Mouse (Mus musculus) kidney, postnatal 14 days (tissue): Measurements from ENCODE around the gene Gfi1b.

Experiments
- DNase-seq: peaks from one replicate; pipeline ENCODE4 v3.0.0; 2022; ENCODE audit warnings: mixed read lengths

The Gfi1b gene

DNA sequence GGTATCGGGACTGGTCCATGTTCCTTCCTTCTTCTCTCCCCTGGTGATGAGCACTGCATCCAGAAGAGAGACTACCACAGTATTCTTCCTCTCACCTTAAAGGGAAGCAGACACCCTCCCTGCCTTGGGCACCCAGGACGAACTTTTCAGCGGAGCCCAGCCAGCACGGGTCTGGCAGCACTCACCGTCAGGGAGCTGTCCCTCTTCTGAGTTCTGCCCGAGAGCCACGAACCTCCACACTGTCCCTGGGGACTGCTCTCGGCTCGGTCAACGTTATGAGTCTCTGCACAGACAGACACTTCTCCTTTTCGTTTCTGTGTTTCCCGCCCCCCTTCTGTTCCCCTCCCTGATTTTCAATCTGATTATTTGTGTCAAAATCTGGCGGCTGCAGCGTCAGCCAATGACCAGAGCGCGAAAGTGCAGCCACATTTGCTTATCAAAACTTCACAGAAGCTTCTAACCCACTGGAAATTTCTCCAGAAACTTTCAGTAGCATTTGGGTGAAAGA, at the start of gene Gfi1b:
TSS of gene Gfi1b (minus strand) at position 319 of the 508 bp plus-strand sequence.
- DNase-seq = no peak

DNA sequence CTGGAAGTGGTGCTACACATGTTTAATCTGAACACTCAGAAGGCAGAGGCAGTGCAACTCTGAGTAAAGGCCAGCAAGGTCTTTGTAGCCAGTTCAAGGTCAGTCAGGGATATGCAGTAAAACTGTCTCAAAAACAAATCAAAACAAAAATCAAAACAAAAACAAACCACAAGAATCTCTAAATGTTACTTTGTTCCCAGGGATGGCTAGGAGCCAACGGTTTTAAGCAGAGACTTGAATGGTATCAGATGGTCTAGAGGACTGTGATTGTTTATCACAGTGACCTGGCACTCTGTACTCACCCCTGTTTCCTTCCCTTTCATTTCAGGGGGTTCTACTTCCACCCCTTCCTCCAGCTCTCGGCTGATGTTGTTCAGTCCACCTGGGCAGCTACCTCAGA, 49.7 kb upstream of the Gfi1b start:
- peak; percentile 69 for DNase-seq

DNA sequence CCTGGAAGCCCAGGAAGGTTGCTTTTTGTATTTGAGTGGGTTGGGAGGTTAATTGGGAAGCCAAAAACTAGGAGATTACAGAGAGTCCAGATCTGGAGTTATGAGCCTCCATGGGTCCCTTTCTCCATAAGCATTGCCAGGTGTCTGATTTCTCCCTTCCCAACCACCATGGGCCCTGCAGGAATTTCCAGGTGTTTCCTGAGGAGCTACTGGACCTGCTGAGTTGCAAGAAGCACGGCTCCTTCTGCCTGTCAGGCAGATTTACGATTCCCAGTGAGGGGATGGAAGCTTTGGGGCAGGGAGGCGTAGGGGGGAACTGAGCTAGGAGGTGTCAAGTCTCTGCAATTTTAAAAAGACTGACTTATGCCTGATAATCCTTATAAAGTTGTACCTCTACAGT, 44.0 kb upstream of the Gfi1b start:
- no peak for DNase-seq

DNA sequence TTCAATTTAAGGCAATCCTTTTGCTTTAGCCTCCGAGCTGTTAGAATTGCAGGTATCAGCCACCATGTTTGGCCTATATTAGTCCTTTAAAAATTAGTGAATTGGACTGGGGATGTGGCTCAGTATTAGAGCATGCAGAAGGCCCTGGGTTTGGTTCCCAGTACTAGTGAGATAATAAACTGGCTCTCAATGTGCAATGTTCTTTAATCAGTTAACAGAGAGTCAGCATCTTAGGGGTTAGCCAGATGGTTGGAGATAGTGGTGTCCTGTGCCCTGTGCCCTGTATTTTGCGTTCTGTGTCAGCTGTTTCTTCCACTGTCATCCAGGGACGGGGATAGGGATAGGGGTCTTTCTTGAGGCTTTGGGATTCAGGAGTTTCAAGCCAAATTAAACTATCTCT, 41.1 kb upstream of the Gfi1b start:
- no peak for DNase-seq

DNA sequence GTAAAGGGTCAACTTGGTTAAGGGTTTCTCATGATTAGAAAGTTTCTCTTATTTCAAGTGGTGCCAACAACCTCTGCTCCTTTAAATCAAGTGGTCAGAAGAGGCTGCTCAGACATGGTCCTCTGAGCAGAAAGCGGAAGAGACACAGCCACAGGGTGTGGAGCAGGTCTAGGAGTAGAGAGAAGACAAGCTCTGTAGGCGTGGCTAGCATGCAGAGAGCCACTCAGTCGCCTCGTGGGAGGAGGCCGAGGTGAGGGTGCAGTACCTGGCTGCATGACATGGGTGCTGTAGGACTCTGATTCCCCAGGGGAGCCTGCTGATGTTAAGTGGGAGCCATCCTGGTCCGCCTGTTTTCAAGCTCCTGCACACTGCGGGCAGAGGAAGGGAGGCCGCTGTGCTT, 34.4 kb upstream of the Gfi1b start:
- DNase-seq = no peak

DNA sequence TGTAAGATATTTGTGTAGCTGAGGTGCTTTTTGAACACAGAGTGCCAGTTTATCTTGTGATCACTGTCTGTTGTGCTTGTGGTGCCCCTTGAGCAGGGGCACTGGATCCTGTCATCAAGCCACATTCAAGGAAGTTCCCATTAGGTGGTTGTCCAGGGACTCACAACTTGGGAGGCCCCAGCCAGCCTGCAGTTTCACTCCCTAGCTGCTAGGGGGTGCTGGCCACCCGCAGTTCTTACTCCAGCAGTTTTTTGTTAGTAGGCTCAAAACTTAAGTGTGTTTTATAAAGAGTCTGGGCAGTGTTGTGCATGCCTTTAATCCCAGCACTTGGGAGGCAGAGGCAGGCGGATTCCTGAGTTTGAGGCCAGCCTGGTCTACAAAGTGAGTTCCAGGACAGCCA, 32.5 kb upstream of the Gfi1b start:
- peak; percentile 22 for DNase-seq

DNA sequence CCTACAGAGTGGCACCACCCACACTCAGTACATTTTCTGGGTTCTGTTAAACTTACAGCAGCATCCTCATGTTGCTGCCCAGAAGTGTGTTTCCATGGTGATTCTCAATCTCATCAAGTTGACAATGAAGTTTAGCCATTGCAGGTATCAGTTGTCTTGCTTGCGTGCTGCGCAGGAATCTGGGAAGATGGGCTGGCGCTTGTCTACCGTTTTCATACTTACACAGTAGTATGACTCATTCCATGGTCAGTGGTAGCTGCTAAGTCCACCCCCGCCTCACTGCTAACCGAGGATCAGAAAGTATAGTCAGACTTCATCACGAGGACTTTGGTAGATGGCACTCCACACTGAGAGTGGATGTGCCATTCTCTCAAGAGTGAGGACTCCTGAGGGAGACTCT, 31.6 kb upstream of the Gfi1b start:
- DNase-seq = no peak

DNA sequence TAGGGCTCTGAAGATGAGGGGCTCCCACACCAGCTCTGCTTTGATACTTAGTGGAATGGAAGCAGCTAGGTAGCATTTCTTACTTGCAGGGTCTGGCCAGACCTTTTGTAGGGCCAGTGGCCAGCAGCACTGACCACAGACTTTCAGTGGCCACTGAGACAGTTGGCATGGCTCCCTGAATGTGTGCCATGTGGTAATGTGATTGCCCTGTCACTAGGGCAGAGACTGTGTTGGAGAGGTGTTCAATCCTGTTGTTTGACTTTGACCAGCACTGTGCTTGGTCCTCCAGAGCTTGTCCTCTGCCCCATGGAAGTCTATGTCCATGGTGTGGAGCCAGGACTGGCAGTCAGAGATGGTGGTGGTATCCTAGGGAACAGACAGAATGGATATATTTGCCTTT, 28.7 kb upstream of the Gfi1b start:
- no peak for DNase-seq

DNA sequence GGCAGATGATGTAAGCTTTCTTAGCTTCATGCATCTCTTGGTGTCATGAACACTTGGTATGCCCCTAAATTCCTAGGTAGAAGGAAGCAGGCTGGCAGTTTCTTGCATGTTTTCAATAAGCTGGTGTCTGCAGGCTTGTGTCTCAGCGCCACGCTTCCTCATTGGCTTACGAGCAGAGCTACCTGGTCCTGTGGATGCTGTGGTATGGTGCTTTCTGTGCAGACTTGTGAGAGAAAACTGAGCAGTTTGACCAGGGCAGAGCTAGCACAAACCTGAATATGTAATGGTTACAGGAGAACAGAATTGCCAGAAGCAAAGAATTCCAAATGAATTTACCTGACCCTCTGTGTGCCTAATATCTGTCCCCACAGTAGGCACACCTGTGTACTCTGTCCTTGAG, 21.3 kb upstream of the Gfi1b start:
- peak; percentile 32 for DNase-seq

DNA sequence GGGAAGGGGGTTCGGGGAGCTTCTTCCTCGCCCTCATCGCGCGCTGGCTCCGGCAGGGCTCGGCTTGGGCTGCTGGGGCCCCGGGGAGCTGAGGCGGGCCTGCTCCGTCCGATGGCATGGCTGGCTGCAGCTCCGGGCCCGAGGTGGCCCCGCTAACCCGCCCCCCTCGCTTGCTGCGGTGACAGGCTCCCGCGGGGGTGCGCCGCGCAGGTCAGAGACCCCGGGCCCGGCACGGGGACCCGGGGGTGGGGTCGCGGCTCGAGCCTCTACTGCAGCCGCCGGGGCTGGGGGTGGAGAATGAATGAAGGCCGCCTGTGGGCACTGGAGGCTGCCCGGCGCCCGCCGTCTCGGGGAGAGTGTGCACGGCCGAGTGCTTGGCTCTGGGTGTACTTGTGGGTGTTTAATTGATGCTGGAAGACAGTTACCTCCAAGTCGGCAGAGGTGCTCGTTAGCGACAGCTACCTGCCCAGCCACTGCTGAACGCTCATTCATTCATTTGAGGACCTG, 19.7 kb upstream of the Gfi1b start:
- peak; percentile 44 for DNase-seq

DNA sequence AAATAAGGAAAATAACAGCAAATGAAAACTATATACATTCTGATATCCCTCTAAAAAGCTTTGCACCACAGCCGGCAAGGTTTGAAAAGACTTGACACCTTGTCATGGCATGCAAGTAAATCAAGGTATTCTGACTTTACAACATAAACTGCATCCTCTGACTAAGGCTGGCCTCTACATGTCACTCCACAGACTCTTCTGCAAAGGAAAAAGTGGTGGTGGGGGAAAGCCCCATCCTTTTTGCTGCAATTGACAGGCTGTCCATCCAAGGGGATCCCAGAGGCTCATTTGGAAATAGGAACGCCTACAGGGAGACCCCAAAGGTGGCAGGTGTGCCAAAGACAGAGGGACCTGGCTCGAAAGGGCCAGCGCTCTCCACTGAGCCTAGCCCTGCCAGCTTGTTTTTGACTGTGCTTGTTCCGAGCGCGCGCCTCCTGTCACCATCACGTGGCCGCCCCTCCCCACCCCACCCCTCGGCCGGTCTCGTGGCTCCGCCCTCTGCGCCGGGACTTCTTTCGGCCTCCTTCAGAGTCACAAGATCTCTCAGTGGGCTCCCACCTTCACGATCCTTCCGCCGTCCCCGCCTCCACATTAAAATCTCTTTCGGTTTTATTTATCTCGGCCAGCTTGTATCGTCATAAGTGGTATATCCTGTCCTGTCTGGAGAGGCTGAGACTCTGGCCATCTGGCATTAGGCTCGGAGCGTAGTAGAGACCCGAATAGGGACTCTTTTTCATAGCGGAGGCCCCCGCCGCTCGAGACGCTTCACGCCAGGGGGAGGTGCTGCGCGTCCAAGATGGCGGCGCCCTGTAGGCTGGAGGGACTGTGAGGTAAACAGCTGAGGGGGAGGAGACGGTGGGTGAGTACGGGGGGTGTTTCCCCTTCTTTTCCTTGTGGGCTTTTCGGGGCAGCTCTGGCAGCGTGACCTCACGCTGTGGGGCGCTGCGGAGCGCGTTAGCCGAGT, 19.0 kb upstream of the Gfi1b start, which contains the start of gene Tsc1:
TSS of gene Tsc1 (plus strand) at position 768 of the 964 bp plus-strand sequence.
- peak; percentile 97 for DNase-seq

DNA sequence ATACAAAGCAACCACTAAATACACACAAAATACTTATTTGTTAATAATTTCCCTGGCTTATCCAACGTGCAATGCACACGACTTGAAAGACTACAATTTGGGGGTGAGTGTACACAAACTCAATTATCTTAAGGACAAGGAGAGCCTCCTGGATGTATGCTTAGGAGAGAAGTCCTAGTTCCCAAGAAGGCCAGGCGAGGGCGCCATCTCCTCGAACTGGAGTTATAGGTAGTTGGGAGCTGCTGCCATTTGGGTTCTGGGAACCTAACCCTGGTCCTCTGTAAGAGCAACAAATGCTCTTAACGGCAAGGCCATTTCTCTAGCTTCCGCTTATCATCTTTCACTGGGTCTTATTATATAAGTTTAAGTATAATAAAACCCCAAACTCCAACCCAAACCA, 18.0 kb upstream of the Gfi1b start:
- DNase-seq = peak; percentile 27

DNA sequence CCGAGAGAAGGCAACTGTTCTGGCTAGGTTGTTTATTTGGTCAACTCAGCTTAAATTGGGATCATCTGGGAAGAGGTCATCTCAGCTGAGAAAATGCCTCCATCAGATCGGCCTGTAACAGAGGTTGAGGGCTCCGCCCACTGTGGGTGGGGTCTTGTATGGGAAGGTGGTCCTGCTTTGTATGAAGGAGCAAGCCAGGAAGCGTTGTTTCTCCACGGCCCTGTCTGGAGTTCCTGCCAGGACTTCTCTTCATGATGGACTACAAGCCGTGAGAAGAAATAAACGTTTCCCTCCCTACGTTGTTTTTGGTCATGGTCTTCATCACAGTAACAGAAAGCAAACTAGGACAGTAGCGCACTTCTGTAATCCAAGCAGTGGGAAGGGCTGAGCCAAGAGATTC, 17.1 kb upstream of the Gfi1b start:
- DNase-seq = peak; percentile 45

DNA sequence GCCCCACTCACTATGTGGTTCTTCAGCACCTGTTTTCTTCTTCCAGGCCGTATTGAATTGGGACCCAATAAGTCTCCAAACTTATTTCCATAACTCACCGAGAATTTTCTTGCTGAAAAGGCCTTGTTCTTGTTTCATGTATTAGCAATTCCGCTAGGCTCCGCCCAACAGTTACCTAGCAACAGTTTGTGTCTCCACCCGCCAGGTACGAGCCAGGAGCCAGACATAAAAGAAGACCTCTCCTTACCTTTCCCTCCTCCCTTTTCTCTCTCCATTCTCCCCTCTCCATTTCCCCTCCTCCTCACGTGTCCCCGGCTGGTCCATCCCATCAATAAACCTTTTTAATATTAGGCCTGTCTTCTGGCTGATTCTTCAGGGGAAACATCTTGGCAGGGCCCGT, 16.6 kb upstream of the Gfi1b start:
- peak; percentile 28 for DNase-seq

DNA sequence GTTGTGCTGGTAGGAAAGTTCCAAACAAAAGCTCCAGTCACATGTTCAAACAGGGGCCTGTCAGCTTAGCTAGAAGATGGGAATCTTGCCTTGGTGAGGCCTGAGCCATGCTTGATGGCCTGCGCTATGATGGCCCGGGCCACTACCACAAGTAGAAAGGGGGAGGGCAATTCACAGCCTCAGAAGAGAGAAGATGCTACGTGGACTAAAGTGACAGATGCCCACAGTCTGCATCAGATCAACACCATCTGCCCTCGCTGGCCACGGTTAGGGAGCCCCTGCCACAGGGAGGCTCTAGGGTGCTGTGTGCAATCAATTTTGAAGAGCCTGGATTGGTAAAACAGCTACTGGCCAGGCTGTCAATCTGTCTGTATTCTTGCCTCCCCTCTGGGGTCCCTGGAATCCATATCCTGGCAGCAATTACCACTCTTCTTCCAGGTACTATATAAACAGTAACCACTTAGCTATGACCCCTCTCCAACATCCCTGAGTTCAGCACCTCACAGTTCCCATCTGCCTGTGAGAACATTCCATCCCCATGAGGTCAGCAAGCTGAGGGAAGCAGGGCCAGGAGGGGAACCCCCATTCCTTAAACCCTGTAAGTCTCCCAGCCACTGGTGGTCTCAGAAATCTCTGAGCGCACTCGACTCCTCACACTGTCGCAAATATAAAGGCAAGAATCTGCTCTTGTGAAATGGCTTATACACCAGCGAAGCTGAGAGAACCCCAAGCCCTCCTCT, 15.5 kb upstream of the Gfi1b start:
- DNase-seq = no peak

DNA sequence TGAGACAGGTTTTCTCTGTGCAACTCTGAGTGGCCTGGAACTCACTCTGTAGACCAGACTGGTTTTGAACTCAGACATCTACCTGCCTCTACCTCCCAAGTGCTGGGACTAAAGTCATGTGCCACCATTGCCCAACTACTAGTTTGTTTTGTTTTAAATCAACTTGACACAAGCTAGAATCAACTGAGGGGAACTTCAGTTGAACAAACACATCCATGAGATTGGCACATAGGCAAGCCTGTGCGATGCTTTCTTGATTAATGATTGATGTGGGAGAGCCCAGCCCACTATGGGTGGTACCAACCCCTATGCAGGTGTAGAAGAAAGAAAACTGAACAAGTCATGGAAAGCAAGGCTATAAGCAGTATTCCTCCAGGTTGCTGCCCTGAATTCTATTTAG, 13.4 kb upstream of the Gfi1b start:
- DNase-seq = no peak

DNA sequence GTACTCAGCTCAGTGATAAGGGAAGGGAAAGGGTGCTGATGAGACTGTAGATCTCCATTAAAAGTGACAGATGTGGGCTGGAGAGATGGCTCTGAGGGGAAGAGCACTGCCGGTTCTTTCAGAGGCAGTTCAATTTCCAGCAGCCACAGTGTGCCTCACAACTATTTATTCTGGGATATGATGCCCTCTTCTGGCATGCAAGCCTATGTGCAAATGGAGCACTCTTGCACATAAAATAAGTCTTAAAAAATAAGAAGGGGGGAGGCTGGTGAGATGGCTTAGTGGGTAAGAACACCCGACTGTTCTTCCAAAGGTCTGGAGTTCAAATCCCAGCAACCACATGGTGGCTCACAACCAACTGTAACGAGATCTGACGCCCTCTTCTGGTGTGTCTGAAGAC, 11.4 kb upstream of the Gfi1b start:
- DNase-seq = no peak

DNA sequence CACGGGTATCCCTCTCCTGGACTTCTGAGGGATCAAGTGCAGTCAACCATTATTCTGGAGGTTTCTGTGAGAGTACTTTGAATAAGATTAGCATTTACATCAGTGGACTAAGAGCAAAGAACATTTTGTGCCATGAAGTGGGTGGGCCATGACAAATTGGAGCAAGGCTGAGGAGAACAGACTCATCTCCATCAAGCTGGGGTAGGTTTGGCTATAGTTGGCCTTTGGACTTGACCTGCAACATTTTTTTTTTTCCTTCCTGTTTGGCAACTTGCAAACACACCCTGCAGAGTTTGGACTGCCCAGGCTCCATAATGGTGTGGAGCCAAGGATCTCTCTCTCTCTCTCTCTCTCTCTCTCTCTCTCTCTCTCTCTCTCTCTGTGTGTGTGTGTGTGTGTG, 10.8 kb upstream of the Gfi1b start:
- DNase-seq = peak; percentile 49

DNA sequence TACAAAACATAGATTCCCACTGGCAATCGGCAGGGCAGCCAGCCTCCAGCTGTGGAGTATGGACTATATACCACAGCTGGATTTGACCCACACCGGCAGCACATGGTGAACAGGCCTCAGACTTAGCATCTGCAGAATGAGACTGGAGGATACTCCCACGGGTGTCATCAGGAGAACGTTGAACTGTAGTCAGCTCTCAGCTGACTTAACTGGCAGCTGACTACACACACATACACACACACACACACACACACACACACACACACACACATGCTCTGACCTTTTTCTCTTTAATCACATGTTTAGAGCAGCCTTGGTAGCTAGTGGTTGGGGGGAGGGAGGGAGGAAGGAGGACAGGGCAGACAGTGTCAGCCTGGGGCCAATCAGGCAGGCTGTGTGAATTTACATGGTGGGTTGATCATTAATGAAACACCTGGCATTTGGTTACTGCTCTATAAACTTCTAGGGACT, 8.2 kb upstream of the Gfi1b start:
- DNase-seq = peak; percentile 84

DNA sequence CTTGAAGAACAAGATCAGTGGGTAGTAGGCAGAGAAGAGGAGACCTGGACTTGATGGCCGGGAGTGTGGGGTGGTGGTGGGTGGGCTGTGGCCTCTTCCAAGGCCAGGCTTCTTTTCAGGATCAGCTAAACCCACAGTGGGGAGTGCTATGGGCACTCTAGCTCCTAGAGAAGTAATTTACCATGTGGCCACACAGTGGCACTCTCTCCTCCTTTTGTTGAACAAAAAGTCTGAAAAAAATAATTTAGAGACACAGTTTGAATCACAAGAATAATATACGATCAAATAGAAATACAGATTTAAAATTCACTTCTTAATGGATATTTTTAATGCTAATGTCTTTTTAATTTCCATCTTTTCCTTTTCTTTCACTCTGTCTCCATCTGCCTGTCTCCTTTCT, 6.3 kb upstream of the Gfi1b start:
- peak; percentile 26 for DNase-seq

DNA sequence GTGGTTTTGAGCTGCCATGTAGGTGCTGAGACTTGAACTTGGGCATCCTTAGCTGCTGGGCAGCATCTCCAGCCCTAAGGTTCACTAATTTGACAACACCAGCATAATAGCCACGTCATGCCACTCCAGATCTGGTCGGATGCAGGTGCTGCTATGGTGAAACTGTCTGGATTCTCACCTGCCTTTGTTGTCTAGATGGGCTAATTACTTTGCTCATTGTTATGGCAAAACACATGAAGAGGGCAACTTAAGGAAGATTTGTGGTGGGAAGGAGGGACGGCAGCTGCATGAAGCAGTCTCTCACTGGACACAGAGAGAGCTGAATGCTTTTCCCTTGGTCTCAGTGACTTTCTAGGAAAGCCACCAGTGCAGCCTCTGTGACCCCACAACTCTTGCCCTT, 4.3 kb upstream of the Gfi1b start:
- DNase-seq = no peak

DNA sequence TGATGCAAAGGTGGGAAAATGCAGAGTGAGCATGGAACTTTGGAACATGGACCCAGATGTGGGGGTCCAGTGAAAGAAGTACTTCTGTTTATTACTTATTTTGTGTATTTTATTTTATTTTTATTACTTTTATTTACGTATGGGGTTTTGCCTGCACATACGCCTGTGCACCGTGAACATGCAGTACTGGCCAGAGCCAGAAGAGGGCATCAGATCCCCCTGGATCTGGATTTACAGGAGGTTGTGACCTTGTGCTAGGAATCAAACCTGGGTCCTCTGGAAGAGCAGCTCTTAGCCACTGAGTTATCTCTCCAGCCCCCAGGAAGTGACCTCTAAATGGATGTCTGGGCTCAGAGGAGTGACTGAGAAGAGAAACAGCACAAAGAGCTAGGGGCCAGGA, 3.1 kb upstream of the Gfi1b start:
- DNase-seq = no peak

DNA sequence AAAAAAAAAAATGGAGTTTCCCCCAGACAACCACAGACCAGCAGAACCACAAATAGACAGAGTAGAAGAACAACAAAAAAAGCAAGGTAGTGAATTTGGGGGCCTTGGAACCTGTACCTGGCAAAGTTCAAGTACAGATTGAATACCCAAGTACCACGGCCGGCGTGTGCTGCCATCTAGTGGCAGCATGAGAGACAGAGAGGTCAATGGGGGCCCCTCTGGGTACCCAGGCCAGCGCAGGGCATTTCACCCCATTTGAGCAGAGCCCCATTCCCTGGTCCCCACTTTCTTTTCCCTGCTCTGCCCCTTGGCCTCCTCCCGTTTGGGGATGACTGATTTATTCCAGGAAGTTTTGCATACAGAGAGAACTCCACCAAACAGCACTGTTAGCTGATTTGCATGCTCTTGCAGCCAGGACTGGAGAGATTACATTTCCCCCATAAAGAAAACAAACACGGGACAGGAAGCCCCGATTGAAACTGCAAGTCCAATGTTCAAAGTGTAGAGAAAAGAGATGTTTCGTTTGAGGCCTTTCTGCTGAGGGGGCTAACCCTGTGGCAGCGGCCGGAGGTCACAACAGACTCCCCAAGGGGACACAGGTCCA, 841 bp upstream of the Gfi1b start:
- DNase-seq = peak; percentile 52
